Mouse (Mus musculus) neural tube, embryonic 10.5 days (tissue): ENCODE results near the gene Ccl11.

Experiments used
- DNase-seq: peaks from one replicate; pipeline ENCODE4 v3.0.0-alpha.2; 2017; ENCODE audit warnings: low spot score; ENCODE audit errors: extremely low spot score

The Ccl11 gene

DNA sequence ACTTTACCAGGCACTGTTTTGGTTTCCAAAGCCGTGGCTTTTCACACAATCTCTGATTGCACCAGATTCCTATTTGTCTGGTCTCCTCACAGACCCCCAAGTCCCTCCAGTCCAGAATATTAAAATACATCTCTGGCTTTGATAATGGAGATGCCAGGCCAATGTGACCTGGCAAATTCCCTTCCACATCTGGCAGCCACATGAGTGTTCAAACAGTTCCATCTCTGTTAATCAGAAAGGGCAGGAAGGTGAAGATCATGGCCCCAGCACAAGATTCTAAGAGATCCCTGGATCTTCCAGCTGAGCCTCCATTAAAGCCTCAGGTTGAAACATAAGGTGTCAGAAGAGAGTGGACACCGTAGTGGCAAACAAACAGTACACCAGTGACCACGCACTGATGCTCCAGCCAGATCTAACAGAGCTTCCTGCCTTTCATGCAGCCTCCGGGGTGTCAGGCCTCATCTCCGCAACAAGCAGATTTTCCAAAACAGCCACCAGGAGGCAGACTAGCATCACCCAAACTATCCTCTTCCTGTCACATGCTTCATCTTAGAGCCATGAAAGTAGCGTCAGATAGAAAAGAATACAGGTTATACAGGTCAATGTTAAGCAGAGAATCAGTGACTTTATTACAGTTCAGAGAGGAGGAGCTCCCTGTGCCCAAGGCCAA lies 9.7 kb upstream of the Ccl11 start:
- peak; percentile 60 for DNase-seq

DNA sequence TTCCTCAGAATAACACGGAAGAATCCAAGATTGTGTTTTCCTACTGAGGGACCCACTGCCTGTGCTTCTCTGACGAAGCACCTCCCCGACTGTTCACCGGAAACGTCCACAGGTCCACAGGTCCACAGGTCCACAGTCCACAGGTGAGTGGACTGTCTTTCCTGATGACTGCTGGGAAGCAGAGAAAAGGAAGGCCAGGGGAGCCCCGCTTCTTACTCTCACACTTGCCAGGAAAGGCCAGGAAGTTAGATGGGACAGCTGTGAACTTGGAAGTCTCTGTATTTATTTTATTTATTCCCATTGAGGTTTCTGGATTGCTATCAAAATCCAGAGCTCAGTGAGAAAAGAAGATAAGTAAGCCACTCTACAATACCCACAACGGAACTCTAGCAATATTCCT lies 3.8 kb upstream of the Ccl11 start:
- DNase-seq = no peak

DNA sequence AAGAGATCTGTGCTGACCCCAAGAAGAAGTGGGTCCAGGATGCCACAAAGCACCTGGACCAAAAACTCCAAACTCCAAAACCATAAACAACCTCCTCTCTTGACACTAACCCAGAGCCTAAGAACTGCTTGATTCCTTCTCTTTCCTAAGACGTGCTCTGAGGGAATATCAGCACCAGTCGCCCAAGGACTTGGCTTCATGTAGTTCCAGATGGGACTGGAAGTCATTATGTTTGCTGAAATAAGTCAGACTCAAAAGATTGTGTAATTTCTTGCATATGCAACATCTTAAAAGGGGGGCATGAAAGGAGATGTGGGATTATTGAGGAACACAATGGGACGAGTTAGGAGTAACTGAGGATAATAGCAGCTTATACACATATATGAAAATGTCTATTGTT lies 4.6 kb downstream of the Ccl11 start:
- DNase-seq = no peak

DNA sequence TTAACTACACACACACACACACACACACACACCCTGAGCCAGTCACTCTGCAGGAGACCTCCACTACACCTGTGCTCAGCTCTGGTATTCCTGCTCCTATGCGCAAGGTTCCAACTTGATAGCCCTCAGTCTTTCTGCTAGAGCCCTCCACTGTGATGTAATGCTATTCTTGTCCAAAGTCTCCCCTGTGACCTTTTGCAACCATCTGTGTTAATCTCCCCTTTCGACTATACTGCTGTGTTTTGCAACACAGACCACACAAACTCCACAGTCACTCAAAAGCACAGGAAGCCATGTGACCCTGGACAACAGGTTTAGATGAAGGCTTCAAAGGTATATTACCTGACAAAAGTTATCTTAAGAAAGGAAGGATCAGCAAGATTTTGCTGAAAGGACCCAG lies 5.8 kb downstream of the Ccl11 start:
- no peak for DNase-seq

DNA sequence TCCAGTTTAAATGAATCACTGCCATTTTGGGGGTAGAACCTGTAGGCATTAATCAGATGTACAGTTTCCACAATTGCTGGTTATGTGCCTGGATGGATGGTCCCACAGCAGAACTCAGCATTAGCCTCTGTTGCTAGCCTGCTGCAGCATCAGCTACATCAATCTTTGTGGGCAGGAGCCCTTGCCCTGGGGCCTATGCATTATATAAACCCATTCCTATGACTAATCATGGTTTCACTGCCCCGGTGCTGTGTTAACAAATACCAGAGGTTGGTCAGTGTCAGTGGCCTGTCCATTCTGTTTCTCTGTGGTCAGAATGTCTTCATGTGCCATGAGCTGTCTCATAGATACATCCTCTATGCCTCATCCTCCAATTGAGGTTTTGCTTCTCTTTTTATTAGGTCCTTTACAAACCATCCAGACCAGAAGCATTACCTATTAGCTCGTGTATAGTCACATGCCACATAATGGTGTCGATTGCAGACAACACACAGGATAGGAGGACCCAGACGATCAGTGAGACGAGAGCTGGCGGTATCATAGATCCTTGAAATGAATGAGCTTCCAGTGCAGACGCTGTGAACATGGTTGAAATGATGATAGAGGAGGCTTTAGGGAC lies 9.4 kb downstream of the Ccl11 start:
- no peak for DNase-seq

DNA sequence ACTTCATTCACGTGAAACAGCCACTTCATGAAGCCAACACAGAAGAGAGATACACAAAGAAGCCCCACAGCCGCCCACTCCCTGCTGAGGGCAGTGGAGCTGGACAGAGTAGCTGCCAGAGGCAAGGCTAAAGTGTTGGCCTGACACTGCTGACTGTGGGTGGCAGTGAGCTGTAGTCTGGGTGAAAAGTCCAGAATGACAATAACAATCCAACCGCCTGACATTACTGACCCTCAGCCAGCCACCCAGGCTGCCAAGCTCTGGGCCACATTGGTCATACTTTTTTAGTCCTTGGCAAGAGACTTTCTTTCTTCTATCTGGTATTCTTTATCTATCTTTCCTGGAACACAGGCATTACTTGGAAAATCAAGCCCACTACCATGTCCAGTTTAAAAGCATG lies 13.5 kb downstream of the Ccl11 start:
- DNase-seq = no peak

DNA sequence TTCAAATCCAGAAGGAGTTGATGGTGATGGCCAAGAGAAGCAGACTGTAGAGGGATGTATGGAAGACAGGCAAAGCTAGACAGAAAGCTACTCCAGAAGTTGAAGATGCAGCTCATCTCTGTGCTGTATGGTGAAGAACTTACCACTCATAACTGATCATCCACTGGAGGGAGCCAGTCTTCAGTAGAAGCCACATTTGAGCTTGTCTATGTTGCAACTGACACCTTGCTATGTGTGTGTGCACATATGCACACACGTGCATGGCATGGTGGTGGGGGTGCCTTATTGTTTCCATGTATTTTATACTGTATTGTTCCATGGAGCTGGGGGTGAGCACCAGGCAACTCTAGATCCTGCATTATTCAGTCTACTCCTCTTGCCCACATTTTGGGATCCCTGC lies 14.8 kb downstream of the Ccl11 start:
- DNase-seq = no peak

- no peak for DNase-seq
These were observed 15.4 kb downstream of the Ccl11 start for GRCm38 (mm10) chr11:82072984-82073383.

- no peak for DNase-seq
These were observed 16.1 kb downstream of the Ccl11 start for GRCm38 (mm10) chr11:82073686-82074085.

DNA sequence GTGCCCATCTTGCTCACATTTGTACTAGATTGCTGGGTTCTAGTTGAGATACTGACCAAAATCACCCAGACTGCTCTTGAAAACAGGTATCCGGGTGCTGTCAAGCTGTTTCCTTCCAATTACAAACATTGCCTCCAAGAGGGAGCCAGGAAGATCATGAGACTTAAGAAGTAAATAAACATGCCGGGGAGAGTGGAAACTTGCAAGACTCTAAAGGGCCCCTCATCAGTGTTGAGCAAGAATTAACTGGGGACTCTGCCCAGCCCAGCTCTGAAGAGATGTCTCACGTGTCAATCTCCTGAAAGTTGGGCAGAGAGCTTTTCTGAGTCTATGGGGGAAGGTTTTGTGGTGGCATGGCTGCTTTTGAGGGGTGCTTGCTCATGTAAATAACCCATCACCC lies 19.4 kb downstream of the Ccl11 start:
- DNase-seq = no peak

DNA sequence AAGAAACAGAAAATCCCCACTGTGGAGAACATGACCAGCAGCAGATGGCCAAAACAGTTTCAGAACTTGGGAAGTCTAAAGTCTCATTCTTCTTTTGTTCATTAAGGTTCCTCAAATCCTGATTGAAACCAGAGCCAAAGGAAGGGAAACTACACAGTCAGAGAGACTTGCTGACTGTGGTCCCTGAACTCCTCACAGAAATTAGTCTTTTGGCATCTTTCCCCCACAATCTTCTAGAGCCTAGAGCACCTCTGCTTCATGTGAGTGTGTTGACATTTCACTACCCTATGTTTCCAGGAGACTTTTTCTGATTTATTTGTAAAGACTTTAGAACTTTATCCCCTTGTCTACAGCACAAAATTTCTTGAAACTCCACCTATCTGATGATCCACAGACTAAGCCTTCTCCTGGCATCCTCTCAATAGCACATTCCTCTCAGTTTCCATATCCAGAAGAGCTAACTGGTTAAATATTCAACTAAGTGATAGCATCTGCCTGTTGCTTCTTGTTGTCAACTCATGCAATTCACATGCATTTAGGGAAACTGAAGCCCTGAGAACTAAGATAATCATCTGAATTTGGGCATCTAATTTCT lies 20.6 kb downstream of the Ccl11 start:
- no peak for DNase-seq

- no peak for DNase-seq
These were observed 23.2 kb downstream of the Ccl11 start for GRCm38 (mm10) chr11:82080865-82081264.

DNA sequence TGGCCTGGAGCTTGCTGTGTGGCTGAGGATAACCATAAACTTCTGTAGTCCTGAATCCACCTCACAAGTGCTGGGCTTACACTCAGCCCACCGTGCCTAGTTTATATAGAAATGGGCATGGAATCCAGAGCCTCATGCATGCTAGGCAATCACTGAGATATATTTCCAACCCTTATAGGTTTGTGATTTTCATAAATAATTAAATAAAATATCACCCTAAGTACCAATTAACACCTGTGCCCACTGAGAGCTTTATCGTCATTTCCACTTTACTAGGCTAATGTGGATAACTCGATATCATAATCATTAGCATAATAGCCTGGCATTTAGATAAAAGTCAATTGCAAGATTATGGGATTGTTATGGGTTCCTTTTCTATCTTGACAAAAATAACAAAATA lies 26.7 kb downstream of the Ccl11 start:
- DNase-seq = no peak

DNA sequence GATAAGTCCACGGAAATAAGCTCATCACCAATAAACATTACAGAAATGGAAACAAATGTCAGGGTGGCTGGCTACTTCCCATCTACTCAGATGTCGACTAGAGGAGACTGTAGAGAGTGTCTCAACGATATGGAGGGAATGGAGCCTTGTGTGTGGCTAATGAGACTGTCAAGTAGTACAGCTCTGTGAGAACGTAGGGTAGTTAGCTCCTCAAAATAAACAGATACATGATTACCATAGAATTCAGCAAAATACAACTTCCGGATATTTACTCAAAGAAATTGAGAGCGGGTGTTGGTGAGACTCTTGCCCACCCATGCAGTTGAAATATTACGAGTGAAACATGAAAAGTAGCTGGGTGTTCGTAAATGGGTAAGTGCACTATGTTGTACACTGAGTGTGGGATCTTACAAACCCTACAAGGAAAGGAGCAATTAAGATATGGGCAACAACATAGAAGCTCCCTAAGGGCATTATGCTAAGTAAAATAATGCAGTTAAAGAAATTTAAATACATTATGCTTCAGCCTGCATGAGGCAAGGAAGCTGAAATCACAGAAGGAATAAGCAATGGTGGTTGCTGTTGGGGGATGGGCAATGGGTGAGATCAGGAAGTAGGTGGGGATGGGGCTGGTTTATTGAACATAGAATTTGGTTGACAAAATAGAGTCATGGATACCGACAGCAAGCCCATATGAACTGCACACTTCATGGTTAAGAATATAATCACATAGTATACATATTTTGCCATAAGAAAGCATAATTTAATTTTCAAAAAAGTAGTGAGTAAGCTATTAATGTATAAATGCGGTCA lies 42.1 kb downstream of the Ccl11 start:
- no peak for DNase-seq

DNA sequence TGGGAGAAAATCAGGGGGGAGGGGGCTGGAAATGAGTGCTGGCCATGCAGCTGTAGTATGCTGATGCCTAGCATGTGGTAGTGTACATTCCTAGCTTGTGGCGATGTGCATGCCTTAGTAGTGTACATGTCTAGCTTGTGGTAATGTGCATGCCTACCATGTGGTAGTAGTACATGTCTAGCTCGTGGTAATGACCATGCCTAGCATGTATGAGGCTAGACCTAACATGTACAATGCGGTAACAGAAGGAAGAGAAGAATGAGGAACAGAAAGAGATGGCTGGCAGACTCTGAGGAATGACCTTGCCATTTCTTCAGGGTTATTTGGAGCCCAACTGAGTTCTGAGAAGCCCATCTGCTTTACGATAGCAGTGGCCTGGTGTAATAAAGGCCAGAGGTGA lies 43.5 kb downstream of the Ccl11 start:
- no peak for DNase-seq

- no peak for DNase-seq
These were observed 43.9 kb downstream of the Ccl11 start, which contains the start of gene Ccl12 for GRCm38 (mm10) chr11:82101529-82101928. TSS of gene Ccl12 (plus strand) at chr11:82101845.

DNA sequence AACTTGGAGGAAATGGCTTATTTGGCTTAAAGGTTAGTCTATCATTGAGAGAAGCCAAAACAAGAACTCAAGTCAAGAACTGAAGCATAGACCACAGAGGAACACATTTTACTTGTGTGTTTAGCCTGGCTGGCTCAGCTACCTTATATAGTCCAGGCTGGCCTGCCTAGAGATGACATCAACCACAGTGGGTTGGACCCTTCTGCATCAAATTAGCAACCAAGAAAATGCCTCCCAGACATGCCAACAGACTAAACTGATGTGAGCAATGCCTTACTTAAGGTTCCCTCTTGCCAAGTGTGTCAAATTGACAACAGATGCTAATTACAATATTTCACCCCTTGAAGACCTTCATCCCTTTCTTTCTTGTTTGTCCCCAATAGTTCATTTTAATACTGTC lies 52.0 kb downstream of the Ccl11 start:
- no peak for DNase-seq

GRCm38 (mm10) chr11:82110372-82111248 lies 53.0 kb downstream of the Ccl11 start:
- no peak for DNase-seq
